Mouse (Mus musculus) C2C12 (cell line): ENCODE measurements around the gene Furin.

ENCODE experiments used
- CEBPB ChIP-seq: IDR thresholded peaks from one replicate; pipeline ENCODE4 v1.6.1; 2011; ENCODE audit warnings: low read depth, mild to moderate bottlenecking, control low read depth, moderate library complexity
- CTCF ChIP-seq: IDR thresholded peaks from one replicate; pipeline ENCODE4 v1.5.1; 2011; ENCODE audit not compliant: control insufficient read depth, insufficient read depth, insufficient read length
- MAX ChIP-seq: IDR thresholded peaks from one replicate; pipeline ENCODE4 v1.6.1; 2011; ENCODE audit warnings: mild to moderate bottlenecking, control low read depth
- MYOD1 ChIP-seq: IDR thresholded peaks from one replicate; pipeline ENCODE4 v1.6.1; 2011; ENCODE audit warnings: low read depth; ENCODE audit not compliant: control insufficient read depth, insufficient read length
- MYOG ChIP-seq: IDR thresholded peaks from one replicate; pipeline ENCODE4 v1.6.1; 2011; ENCODE audit not compliant: control insufficient read depth, insufficient read length; ENCODE audit errors: extremely low read depth
- USF1 ChIP-seq: IDR thresholded peaks from one replicate; pipeline ENCODE4 v1.6.1; 2011; ENCODE audit warnings: low read depth, mild to moderate bottlenecking, control low read depth, moderate library complexity

DNA sequence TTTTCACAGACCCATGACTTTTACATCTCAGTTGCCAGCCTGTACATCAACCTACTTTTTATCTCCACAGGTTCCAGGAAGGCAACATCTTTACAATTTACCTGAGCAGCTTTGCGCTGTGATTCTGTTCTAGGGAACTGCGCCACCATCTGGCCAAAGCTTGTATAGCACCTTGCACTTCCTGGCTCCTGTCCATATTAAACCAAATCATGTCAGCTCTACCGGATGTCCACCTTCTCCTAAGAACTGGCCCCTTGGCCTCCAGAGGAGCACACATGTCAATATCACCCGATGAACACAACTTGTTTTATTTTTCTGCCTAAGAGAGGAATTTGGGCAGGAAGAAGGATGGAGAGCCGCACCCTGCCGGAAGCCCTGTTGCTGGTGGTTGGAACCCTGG is 27.8 kb downstream of the Furin start:
- TF ChIP-seq USF1 = no peak
- peak; percentile 63 for TF ChIP-seq CTCF
- TF ChIP-seq MYOG = no peak
- TF ChIP-seq MAX = no peak
- TF ChIP-seq MYOD1 = no peak
- no peak for TF ChIP-seq CEBPB
